Mouse (Mus musculus) left cerebral cortex, adult 18-20 months (tissue): ENCODE data around the gene Hbb-bh2. TPM values are rescaled to one million over a fixed set of nuclear protein-coding genes. Genes with fewer than 3 reads are reported as not detected.
"Not testable (repeated sequence)": the region's sequence is repeated elsewhere in the genome, so short reads cannot be mapped to it uniquely, and the experiment has no call there.

Source experiments
- DNase-seq, 2 experiments: peaks; one replicate each; pipeline ENCODE4 v3.0.0; 2021 to 2022; ENCODE audit warnings: low spot score in 2 of 2, mixed read lengths in 1 of 2
- total RNA-seq, 2 experiments: library from RNA; stranded (reverse); gene quantifications; 2 replicates each; pipeline ENCODE4 v1.2.3; 2021

Gene Hbb-bh2
- total RNA-seq, 2 experiments from 2014 or later = not detected

- DNase-seq = not testable (repeated sequence)
These were observed 27.2 kb downstream of the Hbb-bh2 start for GRCm38 (mm10) chr7:103813152-103813551.

GRCm38 (mm10) chr7:103812174-103812573 is 28.1 kb downstream of the Hbb-bh2 start:
- DNase-seq = no peak

- DNase-seq = no peak
These were observed 29.0 kb downstream of the Hbb-bh2 start for GRCm38 (mm10) chr7:103811223-103811845.

- DNase-seq = no peak
These were observed 29.6 kb downstream of the Hbb-bh2 start for GRCm38 (mm10) chr7:103810746-103811145.

GRCm38 (mm10) chr7:103810296-103810695 is 30.0 kb downstream of the Hbb-bh2 start:
- DNase-seq = no peak

- DNase-seq = no peak
These were observed 30.5 kb downstream of the Hbb-bh2 start for GRCm38 (mm10) chr7:103809801-103810155.

GRCm38 (mm10) chr7:103808971-103809800 is 31.1 kb downstream of the Hbb-bh2 start:
- no peak for DNase-seq

- DNase-seq = not testable (repeated sequence)
These were observed 32.2 kb downstream of the Hbb-bh2 start for GRCm38 (mm10) chr7:103808120-103808519.

GRCm38 (mm10) chr7:103806856-103807255 is 33.5 kb downstream of the Hbb-bh2 start:
- peak; percentile 11 to 26 for DNase-seq

GRCm38 (mm10) chr7:103792669-103793388 is 47.5 kb downstream of the Hbb-bh2 start:
- no peak for DNase-seq

GRCm38 (mm10) chr7:103791721-103792120 is 48.6 kb downstream of the Hbb-bh2 start, which contains the start of gene Olfr67:
Olfr67 (minus strand) TSS chr7:103791821.
- DNase-seq = no peak

Other genes starting within 250 kb of the Hbb-bh2 start
- not detected for gene Olfr619, start 239.9 kb downstream of the Hbb-bh2 start, total RNA-seq
- not detected for gene Olfr620, start 228.0 kb downstream of the Hbb-bh2 start, total RNA-seq
- gene Olfr622, start 197.8 kb downstream of the Hbb-bh2 start, total RNA-seq = not detected
- not detected for gene Olfr623, start 176.8 kb downstream of the Hbb-bh2 start, total RNA-seq
- gene Olfr624, start 169.3 kb downstream of the Hbb-bh2 start, total RNA-seq = under 1 TPM in 1 of 2 experiments, not detected in 1; 0.07 TPM
- gene Olfr625-ps1, start 157.8 kb downstream of the Hbb-bh2 start, total RNA-seq = not detected
- not detected for gene Olfr243, start 125.8 kb downstream of the Hbb-bh2 start, total RNA-seq
- gene Olfr628, start 110.1 kb downstream of the Hbb-bh2 start, total RNA-seq = not detected
- not detected for gene Olfr629, start 95.6 kb downstream of the Hbb-bh2 start, total RNA-seq
- not detected for gene Olfr630, start 83.2 kb downstream of the Hbb-bh2 start, total RNA-seq
- gene Olfr69, start 68.9 kb downstream of the Hbb-bh2 start, total RNA-seq = not detected
- gene Olfr68, start 60.8 kb downstream of the Hbb-bh2 start, total RNA-seq = not detected
- not detected for gene Olfr67, start 48.7 kb downstream of the Hbb-bh2 start, total RNA-seq
- gene Hbb-bt, start 26.5 kb downstream of the Hbb-bh2 start, total RNA-seq = 10 to 100 TPM; 40.8 to 52.6 TPM
- gene Hbb-bs, start 12.4 kb downstream of the Hbb-bh2 start, total RNA-seq = 100 to 1,000 TPM; 337 to 460 TPM
- not detected for gene Hbb-bh1, start 2.6 kb upstream of the Hbb-bh2 start, total RNA-seq
- gene Hbb-y, start 12.7 kb upstream of the Hbb-bh2 start, total RNA-seq = not detected
- not detected for gene Olfr66, start 45.7 kb upstream of the Hbb-bh2 start, total RNA-seq
- gene Olfr64, start 54.0 kb upstream of the Hbb-bh2 start, total RNA-seq = not detected
- not detected for gene Olfr65, start 63.0 kb upstream of the Hbb-bh2 start, total RNA-seq
- not detected for gene Olfr631, start 88.3 kb upstream of the Hbb-bh2 start, total RNA-seq
- gene Olfr632, start 93.8 kb upstream of the Hbb-bh2 start, total RNA-seq = not detected
- not detected for gene Olfr633, start 103.9 kb upstream of the Hbb-bh2 start, total RNA-seq
- gene Olfr635, start 130.6 kb upstream of the Hbb-bh2 start, total RNA-seq = under 1 TPM in 1 of 2 experiments, not detected in 1; 0.05 TPM
- gene Olfr638, start 158.2 kb upstream of the Hbb-bh2 start, total RNA-seq = not detected
- under 1 TPM; 0.07 to 0.09 TPM for gene Olfr639, start 176.8 kb upstream of the Hbb-bh2 start, total RNA-seq
- gene Olfr640, start 185.1 kb upstream of the Hbb-bh2 start, total RNA-seq = not detected
- gene Olfr641, start 194.9 kb upstream of the Hbb-bh2 start, total RNA-seq = not detected
- gene Olfr642, start 212.1 kb upstream of the Hbb-bh2 start, total RNA-seq = not detected
- not detected for gene 4930516K23Rik, start 220.9 kb upstream of the Hbb-bh2 start, total RNA-seq
- gene Olfr644, start 231.3 kb upstream of the Hbb-bh2 start, total RNA-seq = not detected
- not detected for gene Olfr645, start 244.9 kb upstream of the Hbb-bh2 start, total RNA-seq